Mouse (Mus musculus) thymus, postnatal 0 days (tissue): Measurements from ENCODE around the gene C530025M09Rik. TPM values are rescaled to one million over a fixed set of nuclear protein-coding genes. Genes with fewer than 3 reads are reported as not detected.

Source experiments
- DNase-seq: peaks from one replicate; pipeline ENCODE4 v3.0.0-alpha.2; 2015; ENCODE audit warnings: low spot score
- polyA plus RNA-seq: library from polyadenylated mRNA; unstranded; fragments of >200 nt; fragmentation: Nextera tagmentation; extraction: Ambion mirVana; gene quantifications from 2 replicates; pipeline ENCODE4 v1.2.1, GENCODE M21; 2015

C530025M09Rik gene
- polyA plus RNA-seq = not detected in 2 replicates

- DNase-seq = no peak
Measured at GRCm38 (mm10) chr2:149830536-149831458, at the start of gene C530025M09Rik. Gene C530025M09Rik (minus strand): TSS chr2:149831213.

DNA sequence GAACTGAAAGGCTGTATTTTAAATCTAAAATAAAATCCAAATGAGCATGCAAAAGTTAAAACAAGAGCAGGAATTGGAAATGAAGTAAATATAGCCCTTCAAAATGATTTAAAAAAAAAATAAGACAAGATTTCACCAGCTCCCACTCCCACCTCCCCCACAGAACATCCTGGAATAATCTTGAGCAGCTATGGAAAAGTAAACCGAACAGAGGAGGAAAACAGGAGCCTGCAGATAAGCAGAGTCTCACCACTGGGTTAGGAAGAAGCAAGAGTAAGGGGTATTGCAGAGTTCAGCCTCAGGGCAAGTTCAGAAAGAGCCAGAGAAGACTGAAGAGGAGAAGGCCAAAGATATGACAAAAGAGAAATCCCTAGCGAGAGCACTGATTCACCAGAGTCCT is 46.9 kb upstream of the C530025M09Rik start:
- DNase-seq = no peak

DNA sequence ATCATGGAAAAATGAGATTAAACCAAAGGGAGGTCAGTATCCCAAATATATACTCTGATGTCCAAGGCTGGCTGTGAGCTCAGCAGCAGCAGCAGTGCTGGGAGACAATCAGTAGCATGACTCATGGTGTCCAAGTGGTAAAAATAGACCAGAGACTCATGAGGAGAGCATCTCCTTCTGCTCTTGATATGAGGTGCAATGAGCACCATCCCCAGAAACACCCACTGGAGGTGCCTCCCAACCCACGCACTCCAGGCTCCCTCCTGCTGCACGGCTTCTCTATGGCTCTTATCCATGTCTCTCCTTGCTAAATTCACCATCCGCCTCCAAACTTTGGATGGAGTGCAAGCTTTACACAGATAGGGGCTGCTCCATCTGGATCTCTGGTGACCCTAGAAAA is 42.3 kb upstream of the C530025M09Rik start:
- DNase-seq = no peak

- no peak for DNase-seq
Measured at GRCm38 (mm10) chr2:149872496-149872895, 41.5 kb upstream of the C530025M09Rik start.

DNA sequence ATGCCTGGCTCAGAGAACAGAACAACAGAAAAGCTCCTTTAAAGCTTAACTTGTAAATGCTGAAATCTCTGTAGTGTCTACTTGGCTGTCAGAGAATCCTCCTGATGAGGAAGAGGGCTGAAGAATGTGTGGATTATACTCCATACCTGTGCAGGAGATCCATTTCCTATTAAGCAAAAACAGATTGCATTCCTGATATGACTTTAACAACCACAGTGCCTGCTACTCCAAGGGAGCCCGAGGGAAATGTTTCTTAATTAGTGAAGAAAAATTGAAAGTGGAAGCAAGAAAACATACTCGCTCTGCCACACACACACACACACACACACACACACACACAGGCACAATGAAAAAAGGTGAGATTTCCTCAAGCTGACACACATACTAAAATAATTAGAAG is 39.5 kb upstream of the C530025M09Rik start:
- no peak for DNase-seq

DNA sequence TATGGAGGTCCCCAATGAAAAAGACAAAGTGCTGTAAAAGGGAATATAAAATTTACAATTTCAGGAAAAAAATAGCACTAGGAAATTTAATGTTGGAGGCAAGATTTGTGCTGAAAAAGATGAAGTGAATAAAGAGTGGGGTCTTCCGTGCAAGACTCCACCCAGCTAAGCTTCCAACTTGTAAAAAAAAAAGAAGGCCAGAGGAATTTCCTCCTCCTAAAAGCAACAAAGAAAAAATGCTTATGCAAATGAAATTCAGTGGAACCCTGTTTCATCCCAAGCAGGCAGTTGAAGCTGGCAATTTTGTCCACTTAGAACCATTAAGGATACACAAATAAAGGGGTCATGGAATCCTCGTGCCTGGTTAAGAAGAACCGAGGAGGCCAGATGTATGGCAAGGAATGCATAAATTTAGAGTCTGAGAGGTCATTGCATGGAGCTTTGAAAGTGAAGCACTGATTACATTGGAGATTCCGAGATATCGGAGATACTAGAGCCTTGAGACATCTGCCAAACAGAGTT is 35.0 kb upstream of the C530025M09Rik start:
- no peak for DNase-seq

- no peak for DNase-seq
Measured at GRCm38 (mm10) chr2:149861002-149861401, 30.0 kb upstream of the C530025M09Rik start.

DNA sequence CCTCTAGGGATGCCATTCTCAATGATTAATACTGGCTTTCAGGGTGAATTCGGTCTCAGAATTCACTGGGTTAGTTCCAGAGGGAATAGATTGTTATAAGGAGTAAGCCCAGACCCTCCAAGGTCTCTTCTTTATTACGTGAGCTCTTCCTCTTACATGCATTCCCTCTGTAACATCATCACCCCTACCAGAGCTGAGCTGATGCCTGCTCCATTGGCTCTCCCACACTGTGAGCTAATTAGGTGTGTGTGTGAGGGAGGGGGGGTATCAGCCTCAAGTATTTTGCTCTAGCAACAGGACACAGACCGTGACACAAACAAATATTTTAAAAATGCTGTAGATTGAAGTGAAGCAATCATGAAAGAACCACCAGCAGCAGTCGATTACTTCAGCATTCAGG is 17.8 kb upstream of the C530025M09Rik start:
- no peak for DNase-seq

GRCm38 (mm10) chr2:149844575-149844974 is 13.6 kb upstream of the C530025M09Rik start:
- no peak for DNase-seq

DNA sequence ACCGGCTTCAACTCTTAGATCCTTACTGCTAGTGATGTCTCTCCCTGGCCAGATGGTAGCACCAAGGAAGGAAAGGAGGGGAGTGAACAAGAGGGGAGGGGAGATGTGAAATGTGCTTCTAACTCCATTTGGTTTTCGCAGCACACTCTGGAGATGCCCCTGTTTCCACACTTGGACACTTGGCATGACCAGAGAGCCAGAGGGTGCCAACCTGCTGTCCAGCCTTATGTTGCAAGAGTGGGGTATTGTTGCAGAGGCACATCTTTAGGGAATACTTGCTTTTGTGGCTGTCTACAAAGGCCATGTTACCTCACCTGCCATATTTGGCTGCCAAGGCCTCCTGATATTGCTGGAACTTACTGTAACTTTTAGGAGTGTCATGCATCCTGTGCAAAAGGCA is 8.7 kb upstream of the C530025M09Rik start:
- DNase-seq = no peak

DNA sequence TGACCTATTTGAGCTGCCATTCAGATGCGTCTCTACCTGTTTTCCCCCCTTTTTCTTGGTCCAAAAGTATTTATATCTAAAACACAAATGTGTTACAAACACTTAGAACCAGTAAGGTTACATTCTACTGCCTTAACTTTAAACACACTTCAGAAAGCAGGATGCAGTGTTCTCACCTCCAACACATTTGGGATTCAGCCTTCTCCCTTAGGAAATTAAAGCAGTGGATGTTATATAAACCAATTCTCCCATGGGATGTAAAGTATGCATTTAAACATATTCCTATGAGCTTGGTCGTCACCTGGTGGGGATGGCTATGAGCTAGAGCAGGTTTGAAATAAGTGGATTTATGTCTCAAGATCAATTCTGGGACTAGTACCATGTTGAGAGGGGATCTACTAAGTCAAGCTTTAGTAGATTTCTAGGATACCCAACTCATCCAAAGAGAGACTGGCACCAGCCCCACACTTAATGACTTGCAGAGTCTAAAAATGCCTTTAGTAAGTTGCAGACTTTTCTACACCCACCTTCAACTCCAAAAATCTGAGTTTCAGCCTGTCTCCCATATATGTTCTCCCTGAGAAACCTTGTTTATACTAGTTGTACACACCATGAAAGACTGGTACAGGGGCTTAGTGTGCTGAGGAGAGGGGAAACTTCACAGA is 5.6 kb upstream of the C530025M09Rik start:
- no peak for DNase-seq

- DNase-seq = no peak
Measured at GRCm38 (mm10) chr2:149835091-149835490, 4.1 kb upstream of the C530025M09Rik start.

DNA sequence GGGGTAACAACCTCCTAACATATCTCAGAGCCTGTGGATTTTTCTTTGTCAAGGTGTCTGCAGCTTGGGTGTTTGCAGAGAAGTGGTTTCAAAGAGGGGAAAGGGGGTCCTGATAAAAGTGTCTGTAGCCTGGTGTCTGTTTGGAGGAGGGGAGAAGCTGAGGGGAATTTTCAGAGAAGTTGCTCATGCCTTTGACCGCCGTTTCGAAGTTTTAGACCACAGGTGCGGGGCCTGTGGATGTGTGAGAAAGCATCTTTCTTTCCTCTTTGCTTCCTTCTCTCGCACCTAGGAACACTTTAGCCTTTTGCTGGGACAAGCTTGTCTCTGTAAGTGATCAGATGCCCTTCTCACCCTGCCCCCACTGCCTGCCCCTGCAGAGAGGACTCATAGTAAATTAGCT is 1.3 kb upstream of the C530025M09Rik start:
- no peak for DNase-seq

GRCm38 (mm10) chr2:149831459-149832245 is 639 bp upstream of the C530025M09Rik start:
- DNase-seq = no peak

DNA sequence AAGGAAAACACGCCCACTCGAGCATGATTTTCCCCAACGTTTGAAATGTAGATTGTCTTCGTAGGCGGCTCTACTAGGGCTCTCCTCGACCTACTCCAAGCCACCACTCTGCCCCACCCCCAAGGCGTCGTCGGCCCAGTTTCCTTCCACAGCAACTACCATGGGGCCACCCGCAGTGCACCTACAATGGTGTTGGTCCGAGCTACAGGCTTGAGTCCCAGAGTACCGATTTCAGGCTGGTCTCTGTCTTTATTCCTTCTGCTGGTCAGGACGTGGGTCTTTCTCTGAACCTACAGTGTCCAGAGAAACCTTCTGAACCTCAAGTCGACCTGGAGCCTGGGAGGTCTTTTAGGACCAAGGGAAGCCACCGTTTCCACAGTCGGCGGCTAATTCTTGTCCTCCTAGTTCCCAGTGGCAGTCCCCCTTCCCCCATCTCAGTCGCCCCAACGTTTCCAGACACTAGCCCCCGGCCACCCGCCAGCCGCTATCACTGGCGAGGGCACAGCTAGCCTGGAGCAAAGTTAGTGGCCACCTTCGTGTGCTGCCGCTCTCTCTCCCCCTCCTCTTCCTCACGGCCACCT is 968 bp downstream of the C530025M09Rik start:
- DNase-seq = no peak

DNA sequence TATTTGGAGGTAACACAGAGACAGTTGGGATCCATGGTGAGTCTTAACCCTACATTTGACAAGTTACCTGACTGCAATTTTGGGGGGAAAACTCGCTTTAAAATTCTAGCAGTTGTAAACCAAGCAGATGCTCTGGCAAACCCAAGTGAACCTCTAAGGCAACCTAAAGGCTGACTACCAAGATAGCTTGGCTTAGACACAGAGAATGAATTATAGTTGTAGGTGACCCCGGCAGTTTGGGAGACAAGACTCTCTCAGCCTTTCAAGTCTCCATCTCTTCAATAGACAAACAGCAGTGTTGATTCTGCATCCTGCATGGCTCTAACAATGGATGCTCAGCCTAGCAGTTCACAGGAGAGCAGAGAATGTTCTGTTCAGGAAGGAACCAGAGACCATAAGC is 2.1 kb downstream of the C530025M09Rik start, which contains the start of gene Syndig1:
Syndig1 (plus strand) TSS at position 301 of the 400 bp plus-strand sequence.
- DNase-seq = no peak

DNA sequence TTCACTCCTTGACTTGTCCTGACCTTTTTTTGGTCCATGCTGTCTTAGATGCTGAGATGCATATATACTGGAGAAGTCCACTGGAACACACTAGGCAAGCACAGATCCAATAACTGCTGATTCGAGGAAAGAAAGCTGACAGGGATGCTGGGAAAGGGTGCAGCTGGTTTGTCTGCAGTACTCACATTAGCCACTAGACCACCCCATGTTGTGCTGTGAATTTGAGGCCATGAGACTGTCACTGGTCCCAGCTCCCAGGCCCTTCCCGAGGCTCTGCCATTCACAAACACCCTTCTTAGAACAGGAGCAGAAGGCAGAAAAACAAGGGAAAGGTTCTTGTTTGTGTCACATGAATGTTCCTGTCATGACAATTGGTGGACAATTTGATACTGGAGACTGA is 10.8 kb downstream of the C530025M09Rik start:
- no peak for DNase-seq

DNA sequence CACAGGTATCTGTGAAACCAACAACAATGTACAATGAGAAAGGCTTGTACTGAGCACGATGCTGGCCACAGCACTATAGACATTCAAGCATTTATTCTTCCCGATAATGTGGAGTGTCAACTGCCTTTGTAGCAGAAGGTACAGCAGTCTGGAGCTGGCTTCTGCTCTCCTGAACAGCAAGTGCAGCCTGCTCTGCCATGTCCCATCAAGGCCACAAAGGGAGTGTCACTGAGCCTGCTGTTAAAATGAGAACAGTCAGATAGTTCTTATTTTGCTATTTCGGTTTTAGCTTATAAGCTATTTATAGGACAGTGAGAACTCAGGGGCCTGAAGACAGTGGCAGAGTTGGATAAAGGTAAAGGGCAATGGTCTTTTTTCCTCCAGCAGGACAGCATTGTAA is 11.3 kb downstream of the C530025M09Rik start:
- no peak for DNase-seq

- no peak for DNase-seq
Measured at GRCm38 (mm10) chr2:149818395-149818794, 12.6 kb downstream of the C530025M09Rik start.

DNA sequence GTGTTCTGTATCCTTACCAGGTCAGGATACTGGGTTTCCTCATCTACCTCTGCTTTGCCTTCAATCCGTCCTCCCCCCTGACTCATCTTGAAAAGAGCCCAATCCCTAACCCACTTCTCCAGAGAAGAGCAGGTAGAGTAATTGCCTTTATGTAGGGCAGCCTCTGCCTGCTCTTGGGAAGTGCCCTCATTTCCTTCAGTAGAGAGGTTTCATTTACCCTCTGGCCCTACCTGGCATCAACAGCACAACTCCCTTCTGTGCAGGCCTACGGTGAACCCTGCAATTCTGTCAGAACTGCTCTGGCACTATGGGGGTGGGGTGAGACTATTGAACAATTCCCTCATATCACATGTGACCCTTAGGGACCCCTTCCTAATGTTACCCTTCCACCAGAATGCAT is 18.1 kb downstream of the C530025M09Rik start:
- DNase-seq = no peak

DNA sequence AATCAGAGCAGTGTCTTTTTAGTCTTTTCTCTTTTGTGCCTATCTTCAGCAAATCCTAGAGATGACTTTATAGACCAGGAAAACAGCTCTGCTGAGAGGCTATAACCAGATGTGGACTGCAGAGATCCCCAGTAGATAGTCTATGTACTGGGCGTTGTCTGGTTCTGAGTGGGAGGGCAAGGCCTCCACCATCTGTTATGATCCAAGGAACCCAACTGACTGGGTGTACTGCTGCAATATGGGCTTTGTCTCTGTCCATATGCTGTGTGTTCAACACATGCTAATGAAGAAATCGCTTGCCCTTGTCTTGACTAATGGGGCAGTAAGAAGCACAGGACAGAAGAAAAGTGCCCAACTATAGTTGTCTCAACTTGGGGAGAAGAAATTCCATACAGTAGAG is 25.8 kb downstream of the C530025M09Rik start:
- no peak for DNase-seq
